Mouse (Mus musculus) right cerebral cortex, adult 2 months (tissue): ENCODE results near the gene Fezf2.

ENCODE experiments used
- DNase-seq, 2 experiments: peaks; one replicate each; pipeline ENCODE4 v3.0.0; 2021 to 2022; ENCODE audit warnings: low spot score in 2 of 2

Fezf2 gene

DNA sequence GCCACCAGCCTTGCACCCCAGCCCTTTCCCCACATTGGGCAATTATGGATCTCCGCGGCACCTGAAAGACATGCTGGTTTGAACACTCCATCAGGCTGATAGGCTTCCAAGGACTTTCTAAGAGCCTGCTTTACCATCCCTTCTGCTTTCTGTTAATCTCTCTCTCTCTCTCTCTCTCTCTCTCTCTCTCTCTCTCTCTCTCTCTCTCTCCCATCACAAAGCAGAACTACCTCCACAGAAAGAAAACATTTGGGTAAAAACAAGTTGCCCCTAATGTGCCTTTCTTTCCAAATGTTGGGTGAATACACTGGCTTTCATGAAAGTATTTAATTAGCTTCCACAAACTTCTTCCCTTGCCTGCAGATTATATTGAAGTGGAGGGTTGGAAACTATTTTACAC, at the start of gene Fezf2:
Fezf2 (minus strand) TSS at position 101 of the 400 bp plus-strand sequence.
- no peak for DNase-seq

DNA sequence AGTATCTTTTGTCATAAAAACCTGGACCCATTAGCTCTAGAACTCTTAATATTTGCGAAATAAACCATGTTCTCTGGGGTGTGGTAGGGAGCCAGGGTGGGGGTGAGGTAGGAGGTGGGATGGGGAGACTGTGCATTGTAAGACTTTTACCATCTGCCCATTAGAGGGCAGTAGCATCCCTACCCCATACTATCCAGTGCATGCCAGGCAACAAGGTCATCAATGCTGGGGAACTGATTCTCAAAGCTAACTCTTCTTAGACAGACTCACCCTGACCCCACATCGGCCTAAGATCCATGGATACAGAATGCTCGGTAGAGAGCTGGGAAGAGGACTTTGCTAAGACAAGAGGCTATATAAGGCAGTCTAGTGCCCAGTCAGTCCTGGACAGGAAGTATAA, 49.6 kb upstream of the Fezf2 start:
- no peak for DNase-seq

DNA sequence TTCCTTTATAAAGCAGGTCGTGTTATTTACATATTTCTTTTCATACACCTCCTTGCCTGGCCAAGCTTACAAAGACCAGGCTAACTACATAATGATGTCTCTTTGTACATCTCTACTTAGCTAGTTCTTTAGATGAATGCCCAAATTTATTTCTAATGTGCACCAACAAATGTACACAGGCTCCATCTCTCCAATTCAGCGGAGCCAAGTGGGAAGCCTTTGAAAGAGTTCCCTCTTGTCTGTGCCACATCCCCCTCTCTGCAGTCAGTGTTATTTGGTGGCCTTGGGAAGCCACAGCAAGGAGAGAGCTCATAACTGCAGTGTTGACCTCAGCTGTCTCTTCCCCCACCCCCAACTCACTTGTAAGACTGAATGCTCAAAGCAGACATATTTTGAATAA, 46.3 kb upstream of the Fezf2 start:
- DNase-seq, result no peak

DNA sequence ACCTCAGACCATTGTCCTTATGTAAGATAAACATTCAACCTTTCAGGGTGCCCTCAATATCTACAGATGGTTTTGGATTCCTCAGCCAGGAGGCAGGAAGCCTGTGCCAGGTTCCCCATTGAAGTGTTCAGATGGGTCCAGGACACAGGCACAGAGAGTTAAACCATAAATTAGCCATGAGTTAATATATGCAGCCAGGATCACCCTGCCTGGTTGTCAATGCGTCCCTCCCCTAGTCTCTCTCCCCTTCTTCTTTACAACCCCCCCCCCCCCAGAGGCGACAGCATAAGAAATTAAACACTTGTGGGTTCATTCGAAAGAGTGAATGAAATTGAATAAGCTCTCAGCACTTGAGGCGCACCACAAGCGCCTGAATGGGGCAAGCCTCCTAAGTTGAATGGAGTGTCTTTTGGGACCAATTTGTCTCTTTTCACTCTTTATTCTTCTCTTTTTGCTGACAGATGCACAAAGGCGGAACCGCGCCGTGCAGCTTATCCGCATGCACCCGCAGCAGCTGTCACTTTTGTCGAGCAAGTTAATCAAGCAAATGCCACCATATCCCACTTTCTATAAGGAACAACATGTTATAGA, 45.4 kb upstream of the Fezf2 start:
- no peak for DNase-seq

DNA sequence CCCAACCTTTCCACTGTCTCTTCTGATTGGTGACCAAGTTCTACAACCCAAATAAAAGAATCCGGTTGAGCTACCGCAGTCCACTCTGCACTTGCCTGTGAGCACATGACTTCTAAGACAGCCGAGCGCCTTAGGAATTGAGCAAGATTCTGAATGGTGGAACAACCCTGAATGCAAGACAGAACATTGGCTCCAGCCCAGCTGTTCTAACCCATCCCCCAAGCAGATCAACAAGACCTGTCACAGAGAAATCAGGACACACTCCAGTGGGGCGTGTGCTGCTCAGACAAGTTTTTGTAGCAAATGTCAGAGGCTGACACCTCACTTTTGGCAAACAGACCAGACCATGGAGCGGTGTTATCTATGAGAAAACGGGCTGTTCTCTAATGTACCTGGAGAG, 43.2 kb upstream of the Fezf2 start:
- DNase-seq, result no peak

DNA sequence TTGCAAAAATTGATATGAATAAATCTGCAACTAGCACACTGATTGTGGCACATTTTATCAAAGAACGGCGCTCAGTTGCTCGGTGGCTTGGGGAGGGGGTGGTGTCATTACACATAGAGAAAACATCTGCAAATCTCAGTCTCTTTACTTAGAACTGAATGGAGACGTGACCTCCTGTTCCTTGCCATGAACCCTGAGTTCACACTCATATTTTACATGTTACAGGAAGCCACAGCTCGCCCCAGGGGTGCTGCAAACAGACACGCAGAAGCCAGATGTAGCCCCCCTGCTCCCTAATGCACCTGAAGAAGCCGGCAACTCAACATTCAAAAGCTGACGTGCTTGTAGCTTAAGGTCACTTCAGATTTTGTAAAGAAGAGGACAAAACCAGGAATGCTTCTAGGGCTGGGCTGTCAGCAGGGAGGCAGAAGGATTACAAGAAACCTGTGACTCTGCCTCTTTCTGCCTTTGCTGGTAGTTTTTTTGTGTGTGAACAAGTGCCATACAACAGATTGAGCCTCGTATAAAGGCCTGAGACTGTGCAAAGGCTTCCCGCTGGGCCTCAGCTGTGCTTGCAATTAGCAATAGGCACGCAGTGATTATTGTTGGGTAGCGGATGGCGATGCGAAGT, 40.9 kb upstream of the Fezf2 start:
- DNase-seq, result no peak

DNA sequence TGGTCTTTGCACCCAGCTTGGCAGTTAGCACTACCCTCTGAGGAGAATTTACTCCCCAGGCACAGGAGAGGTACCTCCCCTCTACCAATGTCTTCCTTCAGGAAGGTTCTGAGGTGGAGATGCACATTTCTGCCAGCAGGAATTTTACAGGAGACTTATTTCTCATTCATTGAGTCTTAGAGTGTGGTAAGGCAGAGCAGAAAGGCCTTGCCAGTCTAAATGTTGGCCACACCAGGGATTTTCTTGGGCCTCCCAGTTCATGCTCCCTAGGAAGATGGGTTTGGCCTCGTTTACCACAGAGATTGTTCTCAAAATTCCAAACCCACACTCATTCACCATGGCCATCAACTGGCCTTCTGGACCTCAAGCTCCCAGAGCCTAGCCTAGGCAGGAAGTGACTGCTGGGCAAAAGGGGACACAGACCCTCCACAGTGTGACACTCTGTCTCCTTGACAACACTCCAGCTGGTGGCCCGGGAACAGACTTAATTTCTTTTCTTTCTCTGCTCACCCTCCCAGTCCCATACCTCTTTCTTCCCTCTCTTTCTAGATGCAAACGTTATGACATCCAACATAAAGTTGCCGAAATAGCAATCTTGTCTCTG, 40.3 kb upstream of the Fezf2 start:
- no peak for DNase-seq

DNA sequence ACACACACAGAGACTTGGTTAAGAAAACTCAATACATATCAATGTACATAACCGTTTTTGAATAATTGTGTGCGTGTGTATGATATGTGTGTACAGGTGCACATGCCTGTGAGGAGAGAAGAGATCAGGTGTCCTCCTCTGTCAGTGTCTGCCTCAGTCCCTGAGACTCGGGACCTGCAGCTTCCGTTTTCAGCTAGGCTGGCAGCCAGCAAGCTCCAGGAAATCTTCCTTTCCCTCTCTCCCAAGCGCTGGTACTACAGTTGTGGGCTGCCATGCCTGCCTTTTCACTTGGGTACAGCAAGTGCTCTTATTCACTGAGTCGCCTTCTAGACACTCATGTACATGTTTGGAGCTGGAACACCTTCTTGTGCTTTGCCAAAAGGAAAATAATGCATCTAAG, 39.2 kb upstream of the Fezf2 start:
- no peak for DNase-seq

DNA sequence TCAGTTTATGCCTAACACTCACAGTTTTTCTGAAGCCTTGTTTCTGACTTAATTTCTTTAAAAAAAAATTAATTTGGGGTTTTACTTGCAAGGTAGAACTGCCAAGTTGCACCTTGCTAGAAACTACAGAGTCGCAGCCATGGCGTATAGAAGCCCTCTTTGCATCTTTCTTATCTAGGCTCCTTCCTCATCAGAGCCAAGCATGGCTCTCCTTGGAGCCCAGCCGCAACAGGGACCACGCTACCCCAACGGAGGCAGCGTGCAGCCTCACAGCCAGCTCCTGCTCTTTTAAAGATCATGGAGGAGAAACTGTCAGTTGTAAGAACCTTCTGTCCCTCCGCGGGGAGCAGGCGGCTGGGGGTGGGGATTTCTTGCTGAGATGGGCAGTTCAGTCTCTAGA, 29.9 kb upstream of the Fezf2 start:
- no peak for DNase-seq

DNA sequence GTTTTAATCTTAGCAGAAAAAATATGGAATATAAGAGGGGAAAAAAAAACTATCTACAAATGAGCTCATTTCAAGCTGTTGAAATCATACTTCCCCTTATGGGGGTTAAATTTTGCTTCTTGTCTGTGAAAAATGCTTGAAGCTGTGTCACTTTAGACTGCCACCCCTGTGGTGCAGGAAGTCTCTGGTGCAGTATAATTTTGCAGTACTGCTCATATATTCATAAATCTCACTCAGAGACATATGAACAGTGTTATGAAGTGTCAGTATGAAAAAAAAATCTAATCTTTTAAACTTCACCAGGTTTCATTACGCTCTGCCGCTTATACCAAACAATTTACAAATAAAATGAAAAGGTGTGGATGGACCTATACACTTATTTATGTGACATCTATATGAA, 29.3 kb upstream of the Fezf2 start:
- no peak for DNase-seq

DNA sequence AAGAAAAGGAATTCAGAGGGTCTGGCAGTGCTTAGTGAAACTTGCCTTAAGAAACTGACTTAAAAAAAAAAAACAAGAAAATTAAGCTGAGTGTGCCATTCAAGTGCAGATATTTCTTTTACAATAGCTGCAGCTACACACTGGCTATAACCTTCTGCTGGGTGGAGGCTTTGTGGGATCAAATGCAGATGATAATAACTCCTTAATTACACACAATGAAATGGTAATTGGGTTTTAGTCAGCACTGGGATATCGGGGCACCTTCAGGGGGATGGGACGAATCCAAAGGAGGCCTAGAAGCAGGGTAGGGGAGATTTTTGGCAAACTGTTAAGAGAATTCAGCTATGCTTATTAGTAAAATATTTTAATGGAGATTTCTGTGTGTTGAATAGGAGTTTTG, 27.5 kb upstream of the Fezf2 start:
- no peak for DNase-seq

DNA sequence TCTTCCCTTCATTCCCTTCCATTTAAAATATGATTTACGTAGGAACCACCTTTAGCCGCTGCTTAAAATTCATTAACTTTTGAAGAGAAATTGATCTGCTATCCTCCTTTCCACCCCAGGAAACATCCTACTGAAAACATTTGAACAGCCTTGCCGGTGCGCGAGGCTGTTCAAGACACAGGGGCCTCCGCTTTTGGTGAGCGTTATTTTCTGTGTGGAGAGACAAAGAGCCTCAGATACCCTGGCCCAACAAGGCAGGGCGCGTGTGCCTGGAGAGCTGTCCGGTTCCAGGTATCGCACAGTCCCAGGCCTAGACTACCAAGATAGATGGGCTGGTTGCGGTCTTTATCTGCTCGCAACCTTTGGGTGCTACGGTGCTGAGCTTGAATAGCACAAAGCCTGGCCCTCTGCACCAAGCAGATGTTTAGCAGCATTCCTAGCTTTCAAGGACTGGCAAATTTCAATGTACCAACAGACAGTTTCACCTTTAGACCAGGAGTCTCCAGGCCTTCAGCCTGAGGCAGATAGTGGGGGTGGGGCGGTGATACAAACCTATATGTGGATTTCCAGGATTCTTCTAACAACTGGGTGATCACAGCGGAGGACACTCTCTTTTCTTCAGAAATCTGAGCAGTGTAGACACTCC, 2.4 kb upstream of the Fezf2 start:
- DNase-seq, result no peak

DNA sequence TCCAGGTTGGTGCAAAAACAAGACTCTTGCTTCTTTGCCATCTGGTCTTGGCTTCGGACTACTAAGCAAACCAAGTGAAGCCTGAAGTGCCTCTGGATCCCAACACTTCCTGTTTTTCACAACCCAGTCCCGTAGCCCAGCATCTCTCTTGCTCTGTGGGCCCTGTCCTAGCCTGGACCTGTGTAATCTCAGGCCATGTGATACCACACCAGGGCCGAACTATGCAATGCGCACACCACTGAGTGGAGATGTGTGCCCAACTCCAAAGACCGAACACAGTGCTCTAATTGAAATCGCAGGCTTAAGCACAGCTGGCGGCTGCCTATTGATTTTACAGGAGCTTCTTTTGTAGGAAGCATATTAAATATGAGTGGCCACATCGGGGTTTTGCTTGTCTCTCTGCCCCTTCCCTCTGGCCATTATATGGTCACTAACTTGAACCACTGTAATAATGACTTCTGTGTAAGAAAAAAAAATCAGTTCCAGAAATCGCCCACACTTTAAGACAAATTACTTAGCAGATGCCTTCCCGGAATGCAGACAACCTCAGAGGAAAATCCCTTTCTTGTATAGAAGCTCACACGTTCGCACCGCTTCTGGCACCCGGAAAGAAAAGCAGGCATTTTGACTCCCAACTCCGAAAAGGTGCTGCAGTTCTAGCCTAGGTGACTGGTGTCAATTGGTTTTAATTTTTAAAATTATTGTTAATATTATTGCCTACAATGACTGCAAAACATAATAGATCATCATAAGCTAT, 1.5 kb upstream of the Fezf2 start:
- DNase-seq, result no peak

DNA sequence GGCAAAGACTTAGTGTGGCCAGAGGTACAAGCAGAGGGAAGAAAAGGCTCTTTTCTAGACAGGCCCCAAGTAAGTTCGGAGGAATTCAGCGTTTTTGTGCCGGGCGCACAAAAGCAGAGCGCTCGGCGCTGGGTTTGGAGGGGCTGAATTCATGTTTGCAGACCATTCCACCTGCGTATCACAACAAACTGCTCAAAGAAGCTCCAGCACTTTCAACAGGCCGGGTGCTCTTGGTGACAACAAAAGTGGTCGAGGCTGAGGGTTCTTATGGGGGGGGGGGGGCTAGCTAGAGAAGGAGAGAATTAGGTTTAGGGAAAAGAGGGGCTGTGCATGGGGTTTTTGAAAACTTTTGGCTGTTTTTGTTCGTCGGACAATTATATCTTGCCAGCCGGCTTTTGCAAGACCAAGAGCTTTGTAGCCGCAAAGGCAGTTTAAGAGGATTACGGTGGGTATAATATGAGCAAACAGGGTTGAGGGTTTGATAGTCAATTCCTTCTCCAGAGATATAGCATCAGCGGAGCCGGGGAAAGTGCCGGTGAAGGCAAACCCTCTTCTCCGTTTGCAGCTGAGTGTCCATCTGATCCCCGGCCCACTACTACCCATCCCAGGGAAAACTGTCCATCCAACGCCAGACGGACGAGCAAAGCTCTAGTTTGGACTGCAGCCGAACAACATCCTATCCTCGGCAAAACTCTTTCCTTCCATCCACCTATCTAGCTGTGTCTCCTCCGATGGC, 956 bp downstream of the Fezf2 start:
- DNase-seq, result no peak

DNA sequence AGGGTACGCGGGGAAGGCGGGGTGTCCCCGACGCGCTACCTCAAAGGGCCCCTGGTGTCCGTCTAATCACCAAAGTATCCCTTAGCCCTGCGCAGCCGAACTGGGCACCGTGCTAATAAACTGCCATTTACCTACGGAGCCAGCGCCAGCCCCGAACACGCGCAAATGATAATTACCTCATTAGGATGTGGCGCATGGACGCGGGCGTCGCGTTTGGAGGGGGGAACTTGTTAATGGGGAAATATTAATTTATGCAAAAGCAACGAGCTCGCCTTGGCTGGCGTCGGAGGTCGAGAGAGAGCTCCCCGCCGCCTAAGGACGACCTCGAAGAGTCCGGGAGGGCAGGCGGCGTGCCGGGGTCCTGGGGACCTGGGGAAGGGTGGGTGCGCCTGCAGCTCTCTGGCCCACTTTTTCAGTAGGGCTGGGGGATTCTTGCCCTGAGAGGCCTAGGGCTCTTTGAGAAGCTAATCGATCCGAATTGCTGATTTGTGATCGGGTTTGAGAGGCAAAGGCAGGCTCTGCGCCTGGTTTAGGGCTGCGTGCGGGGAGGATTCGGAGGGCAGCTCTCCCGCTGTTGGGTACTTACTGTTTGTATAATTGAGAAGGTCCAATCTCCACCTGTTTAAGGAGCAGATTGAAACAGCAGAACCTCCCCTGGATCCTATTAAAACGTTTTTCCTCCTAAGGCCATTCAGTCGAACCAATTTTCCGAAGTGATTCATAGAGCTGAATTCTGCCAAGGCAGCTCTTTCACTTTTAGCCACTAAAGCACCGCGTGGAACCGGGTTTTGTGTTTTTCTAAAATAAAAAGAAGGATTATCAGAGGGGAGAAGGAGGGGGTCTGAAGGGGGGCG, 1.8 kb downstream of the Fezf2 start:
- DNase-seq, result peak in 1 of 2 experiments; percentile 37

DNA sequence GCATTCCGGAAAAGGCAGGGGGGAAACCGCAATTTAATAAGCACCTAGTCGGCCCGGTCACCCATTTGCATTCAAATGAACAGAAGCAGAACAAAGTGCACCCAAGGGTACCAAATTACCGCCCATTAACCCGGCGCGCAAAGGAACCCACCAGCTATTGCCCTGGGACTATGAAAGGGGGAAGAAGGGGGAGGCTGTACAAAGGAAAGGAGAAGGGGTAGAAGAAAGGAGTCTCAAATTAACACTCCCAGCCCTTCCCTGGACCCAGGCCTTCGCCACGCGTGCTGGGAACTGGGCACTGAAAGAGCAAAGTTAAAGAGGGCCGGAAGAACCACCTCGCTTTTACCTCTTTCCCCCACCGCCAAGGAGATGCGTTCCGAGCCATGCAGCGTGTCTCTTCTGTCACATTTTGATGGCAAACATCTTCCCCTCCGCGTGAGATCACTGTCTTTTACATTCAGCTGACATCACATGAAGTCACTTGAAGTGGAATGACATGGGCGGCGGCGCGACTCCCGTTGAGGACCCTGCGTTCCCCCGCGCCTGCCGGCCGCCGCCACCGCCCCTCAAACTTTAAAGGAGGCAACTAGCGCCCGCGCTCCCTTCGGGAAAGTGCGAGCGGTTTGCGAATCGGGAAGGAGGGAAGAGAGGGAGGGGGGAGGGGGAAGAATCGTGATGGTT, 2.6 kb downstream of the Fezf2 start:
- peak in 1 of 2 experiments; percentile 44 for DNase-seq

DNA sequence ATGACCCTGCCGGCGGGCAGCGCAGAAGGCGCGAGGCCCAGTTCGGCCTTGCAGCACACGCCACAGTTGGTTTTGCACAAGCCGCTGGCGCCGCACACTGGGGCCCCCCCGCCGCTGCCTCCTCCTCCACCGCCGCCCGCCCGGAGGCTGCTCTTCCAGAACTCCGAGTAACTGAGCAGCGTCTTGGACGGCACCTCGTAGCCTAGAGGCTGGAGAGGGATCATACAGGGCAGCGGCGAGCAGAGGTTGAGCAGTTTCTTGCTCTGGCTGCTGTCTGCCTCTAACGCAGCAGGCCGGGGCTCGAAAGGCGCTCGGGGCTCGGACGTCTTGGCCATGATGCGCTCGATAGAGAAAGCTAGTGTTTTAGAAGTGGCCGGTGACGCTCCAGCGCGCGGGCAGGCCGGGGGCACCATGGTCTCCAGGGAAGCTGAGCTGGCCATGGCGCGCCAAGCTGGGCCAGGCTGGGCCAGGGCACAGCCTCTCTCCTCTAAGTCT, 3.2 kb downstream of the Fezf2 start:
- DNase-seq, result peak in 1 of 2 experiments; percentile 32

DNA sequence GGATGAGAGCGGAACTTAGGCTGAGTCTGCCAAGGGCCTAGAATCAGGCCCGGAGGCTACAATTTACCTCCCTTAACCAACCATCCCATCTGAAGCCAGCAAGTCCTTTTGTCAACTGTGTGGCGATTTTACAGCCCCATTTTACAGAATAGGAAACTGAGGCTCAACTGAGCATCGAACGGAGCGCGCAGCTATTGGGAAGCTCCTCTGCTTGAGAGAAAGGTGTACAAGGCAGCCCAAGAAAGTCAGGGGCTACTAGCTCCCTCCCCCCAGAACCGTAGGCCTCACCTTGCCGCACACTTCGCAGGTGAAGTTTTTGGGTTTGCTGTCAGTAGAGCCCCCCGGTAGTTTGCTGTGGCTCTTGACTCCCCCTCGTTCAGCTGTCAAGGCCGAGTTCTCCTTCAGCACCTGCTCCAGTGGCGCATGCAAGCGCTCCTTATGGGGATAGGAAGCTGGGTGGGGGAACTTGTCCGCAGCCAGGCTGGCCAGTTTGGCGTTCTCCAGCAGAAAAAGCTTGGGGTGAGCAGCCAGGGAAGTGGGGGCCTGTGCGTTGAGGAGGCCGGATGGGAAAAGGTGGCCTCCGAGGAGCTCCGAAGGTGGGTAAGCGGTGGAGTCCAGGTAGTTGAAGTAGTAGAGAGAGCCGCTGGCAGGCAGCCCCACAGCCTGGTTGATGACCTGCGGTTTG, 3.8 kb downstream of the Fezf2 start:
- DNase-seq, result no peak

DNA sequence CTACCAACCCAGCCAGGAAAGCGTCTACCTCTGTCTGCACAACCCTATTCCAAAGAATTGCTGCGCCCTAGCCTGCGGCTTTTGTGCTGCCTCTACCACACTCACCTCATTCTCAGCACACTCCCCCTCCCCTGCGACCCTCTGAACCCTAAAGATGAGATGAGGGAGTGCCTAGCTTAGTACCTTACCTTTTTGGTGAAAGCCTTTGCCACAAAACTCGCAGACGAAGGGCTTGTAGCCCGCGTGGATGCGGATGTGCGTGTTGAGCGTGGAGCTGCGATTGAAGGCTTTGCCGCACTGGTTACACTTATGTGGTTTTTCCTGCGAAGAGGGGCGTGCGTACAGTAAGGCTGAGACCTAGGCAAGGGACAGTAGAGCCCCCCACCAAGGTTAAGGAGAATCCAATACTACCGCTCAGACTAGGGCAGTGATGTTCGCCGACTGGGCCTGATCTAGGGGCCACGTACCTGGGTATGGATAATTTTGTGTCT, 4.5 kb downstream of the Fezf2 start:
- DNase-seq, result no peak
